Mouse (Mus musculus): Measurements from ENCODE around the gene Anapc1. TPM values are rescaled to one million over a fixed set of nuclear protein-coding genes. Genes with fewer than 3 reads are reported as not detected.
"Not testable (repeated sequence)": the region's sequence is repeated elsewhere in the genome, so short reads cannot be mapped to it uniquely, and the experiment has no call there.

Gene Anapc1
- polyA plus RNA-seq, 1 experiment from 2014 or later = 69.8 TPM

DNA sequence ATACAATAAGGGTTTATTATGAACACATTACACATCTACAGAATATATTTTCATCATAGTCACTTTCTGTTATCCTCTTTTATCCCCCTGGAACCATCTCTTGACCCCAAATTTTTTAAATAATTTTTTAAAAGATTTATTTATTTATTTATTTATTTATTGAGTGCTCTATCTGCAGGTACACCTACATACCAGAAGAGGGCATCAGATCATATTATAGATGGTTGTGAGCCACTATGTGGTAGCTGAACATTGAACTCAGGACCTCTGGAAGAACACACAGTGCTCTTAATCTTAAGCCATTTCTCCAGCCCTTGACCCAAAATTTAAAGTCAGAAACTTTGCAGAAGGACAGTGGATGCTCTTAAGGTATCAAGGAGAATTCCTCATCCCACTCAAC lies 7.4 kb upstream of the Anapc1 start:
- Histone ChIP-seq H3K36me3 (no peaks in the 10 kb centered on the region), H3K4me3 (no peak overlapping the region), H3K27me3 (replicated peaks) (no peaks in the 10 kb centered on the region), H3K9me3 (no peaks in the 10 kb centered on the region), H3K4me1 (peaks cover 12% of the 10 kb centered on the region), H3K4me2 (replicated peaks) (no peak overlapping the region), H3K9ac (no peak overlapping the region), H3K27ac (no peak overlapping the region)
- no peak for ATAC-seq (ENCODE audit: low FRiP score, low read depth)

DNA sequence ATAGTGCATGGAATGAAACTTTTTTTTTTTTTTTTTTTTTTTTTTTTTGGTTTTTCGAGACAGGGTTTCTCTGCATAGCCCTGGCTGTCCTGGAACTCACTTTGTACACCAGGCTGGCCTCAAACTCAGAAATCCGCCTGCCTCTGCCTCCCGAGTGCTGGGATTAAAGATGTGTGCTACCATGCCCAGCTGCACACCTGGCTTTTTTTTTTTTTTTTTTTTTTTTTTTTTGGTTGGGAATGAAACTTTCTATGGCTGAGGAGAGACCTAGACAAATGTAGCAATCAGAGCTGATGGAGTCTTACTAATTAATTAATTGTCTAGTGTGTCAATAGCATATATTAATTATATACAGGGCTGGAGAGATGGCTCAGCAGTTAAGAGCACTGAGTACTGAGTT lies 6.6 kb upstream of the Anapc1 start:
- ATAC-seq (ENCODE audit: low FRiP score, low read depth); H3K4me2 ChIP-seq (replicated peaks); H3K4me1 ChIP-seq; H3K27ac ChIP-seq; H3K9me3 ChIP-seq; H3K9ac ChIP-seq; H3K36me3 ChIP-seq; H3K4me3 ChIP-seq; H3K27me3 ChIP-seq (replicated peaks): not testable (repeated sequence)
- WGBS = 83% methylated on average over 3 of the region's 3 CpGs

DNA sequence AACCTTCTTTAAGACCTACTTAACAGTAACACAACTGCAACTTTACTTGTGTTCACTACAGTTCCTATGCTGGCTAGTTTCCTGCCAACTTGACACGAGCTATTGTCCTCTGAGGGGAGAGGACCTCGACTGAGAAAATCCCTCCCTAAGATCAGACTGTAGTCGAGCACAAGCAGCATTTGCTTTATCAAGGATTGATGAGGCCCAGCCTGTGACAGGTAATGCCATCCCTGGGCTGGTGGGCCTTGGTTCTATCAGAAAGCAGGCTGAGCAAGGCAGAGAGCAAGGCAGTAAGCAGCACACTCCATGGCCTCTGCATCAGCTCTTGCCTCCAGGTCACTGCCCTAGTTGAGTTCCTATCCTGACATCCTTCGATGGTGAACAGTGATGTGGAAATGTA lies 6.0 kb upstream of the Anapc1 start:
- no peaks in the 10 kb centered on the region for H3K27me3 ChIP-seq (replicated peaks)
- H3K4me1 ChIP-seq = peaks cover 4% of the 10 kb centered on the region; the same call in 1 of the 2 replicates
- H3K9me3 ChIP-seq = no peaks in the 10 kb centered on the region
- no peak overlapping the region for H3K4me3 ChIP-seq
- H3K36me3 ChIP-seq = no peaks in the 10 kb centered on the region
- no peak overlapping the region for H3K4me2 ChIP-seq (replicated peaks)
- no peak overlapping the region for H3K9ac ChIP-seq
- ATAC-seq (ENCODE audit: low FRiP score, low read depth) = no peak
- 74% methylated on average over 4 of the region's 4 CpGs for WGBS
- no peak overlapping the region for H3K27ac ChIP-seq

DNA sequence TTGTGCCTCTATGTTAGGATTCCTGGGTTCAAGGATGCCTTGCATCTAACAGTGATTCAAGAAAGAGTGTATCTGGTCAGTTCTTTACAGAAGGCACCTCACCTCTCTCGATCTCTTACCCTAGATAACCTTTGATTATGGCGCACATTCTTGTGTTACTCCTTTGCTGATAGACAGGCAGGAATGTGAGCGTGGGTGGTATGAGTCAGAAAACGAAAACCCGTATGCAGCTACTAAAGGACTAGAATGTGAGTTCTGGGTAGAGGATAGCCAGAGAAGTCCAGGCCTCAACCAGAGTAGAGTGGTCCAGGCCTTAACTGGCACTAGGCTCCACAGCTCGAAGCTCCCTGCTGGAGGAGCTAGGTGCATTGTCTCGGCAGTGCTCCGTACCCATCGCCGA lies 5.6 kb upstream of the Anapc1 start:
- WGBS = 92% methylated on average over 10 of the region's 10 CpGs
- Histone ChIP-seq H3K27me3 (replicated peaks) (no peaks in the 10 kb centered on the region), H3K9me3 (no peaks in the 10 kb centered on the region), H3K27ac (no peak overlapping the region), H3K36me3 (no peaks in the 10 kb centered on the region), H3K9ac (no peak overlapping the region), H3K4me2 (replicated peaks) (no peak overlapping the region), H3K4me3 (no peak overlapping the region), H3K4me1 (0 out of 2 replicates have a peak, but pooled peaks cover 3% of the 10 kb centered on the region)
- no peak for ATAC-seq (ENCODE audit: low FRiP score, low read depth)

DNA sequence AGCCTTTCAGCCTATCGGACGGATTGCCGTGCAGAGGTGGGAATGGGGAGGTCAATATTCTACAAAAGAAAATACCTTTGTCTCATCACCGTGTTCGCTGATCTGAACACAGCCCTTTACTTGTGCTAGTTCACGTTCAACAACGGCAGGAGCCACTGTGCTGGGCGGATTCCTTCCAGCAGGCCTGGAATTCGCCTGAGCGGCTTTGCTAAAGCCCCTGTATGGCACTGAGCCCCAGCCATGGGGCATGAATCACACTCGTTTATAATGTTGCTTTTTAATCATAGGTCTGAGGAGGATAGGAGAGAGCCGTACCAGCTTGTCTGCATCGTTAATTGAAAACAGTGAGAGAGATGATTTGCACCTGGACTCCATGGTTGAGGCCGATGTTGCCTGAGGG lies 5.1 kb upstream of the Anapc1 start:
- ATAC-seq (ENCODE audit: low FRiP score, low read depth) = no peak
- no peaks in the 10 kb centered on the region for H3K27me3 ChIP-seq (replicated peaks)
- no peak overlapping the region for H3K27ac ChIP-seq
- 82% methylated on average over 14 of the region's 14 CpGs for WGBS
- no peaks in the 10 kb centered on the region for H3K36me3 ChIP-seq
- no peak overlapping the region for H3K4me2 ChIP-seq (replicated peaks)
- 0 out of 2 replicates have a peak, but pooled peaks cover 3% of the 10 kb centered on the region for H3K4me1 ChIP-seq
- H3K9ac ChIP-seq = no peak overlapping the region
- H3K9me3 ChIP-seq = no peaks in the 10 kb centered on the region
- H3K4me3 ChIP-seq = no peak overlapping the region

DNA sequence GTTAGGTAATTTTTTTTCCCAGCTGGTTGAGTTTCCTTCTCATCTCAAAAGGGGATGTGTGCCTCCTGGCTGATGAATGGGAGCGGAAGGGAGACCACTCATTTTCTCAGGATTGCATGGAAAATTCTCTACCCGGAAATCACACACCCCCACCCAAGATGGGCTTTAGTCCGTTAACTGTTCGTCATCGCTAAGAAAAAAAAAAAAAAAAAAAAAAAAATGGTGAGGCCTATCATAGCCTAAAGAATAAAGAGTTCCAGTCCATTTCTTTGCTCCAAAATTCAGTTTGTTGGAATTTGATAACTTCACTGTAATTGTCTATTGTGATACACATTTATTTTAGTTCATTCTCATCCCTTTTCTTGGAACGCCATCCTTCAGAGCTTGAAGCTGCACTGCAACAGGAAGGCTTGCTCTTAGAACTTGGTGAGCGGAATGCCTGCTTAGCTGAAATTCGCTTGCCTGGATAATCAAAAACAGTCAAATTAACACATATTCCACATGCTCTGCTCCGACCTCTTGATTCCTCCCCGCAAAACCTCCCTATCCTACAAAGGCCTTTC lies 448 bp upstream of the Anapc1 start:
- Histone ChIP-seq H3K36me3 (peaks cover 10% of the 10 kb centered on the region; the same call in 1 of the 2 replicates), H3K27me3 (replicated peaks) (no peaks in the 10 kb centered on the region), H3K9ac (peak overlapping the region; percentile 94), H3K4me2 (replicated peaks) (peak overlapping the region; percentile 71), H3K27ac (no peak overlapping the region), H3K4me1 (peaks cover 12% of the 10 kb centered on the region), H3K4me3 (peak overlapping the region; percentile 95), H3K9me3 (no peaks in the 10 kb centered on the region)
- ATAC-seq (ENCODE audit: low FRiP score, low read depth) = peak; percentile 79
- 48% methylated on average over 10 of the region's 10 CpGs for WGBS

DNA sequence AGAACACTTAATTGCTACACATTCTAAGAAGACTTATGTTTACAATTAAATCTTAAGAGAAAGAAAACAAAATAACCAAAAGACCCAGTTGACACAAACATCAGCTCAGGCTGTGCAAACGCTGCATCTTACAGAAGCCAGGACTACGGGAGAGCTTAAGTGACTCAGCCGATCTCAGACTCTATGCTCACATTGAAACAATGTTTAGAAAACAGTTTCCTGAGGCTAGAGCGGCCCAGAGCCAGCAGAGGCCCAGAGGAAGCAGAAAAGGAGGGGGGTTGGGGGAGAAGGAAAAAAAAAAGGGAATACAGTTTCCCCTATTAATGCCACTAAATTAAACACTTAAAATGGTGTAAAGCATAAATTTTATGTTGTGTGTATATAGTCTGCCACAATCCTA lies 6.5 kb downstream of the Anapc1 start:
- Histone ChIP-seq H3K27ac (no peak overlapping the region), H3K4me1 (peaks cover 1% of the 10 kb centered on the region; the same call in 1 of the 2 replicates), H3K36me3 (peaks cover 62% of the 10 kb centered on the region), H3K4me3 (no peak overlapping the region), H3K27me3 (replicated peaks) (no peaks in the 10 kb centered on the region), H3K9me3 (no peaks in the 10 kb centered on the region), H3K9ac (no peak overlapping the region), H3K4me2 (replicated peaks) (no peak overlapping the region)
- no peak for ATAC-seq (ENCODE audit: low FRiP score, low read depth)
- 80% methylated on average over 4 of the region's 4 CpGs for WGBS

DNA sequence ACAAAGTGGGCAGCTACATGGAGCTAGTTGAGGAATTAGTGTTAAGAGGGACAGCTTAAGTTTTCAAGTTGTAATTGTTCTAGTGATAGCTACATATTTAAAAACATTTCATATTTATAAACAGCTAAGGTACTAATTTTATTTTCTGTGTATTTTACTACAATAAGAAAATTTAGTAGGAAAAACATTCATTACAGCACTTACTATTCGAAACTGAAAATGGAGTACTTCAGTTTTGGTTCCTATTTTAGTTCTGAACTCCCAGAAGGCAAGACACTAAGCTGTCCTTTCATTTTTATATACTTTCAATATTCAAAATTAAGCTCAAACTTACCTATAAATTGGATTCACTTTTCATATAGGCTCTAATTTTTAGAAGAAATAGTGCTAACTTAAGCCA lies 66.6 kb downstream of the Anapc1 start:
- no peaks in the 10 kb centered on the region for H3K4me1 ChIP-seq
- peaks cover 83% of the 10 kb centered on the region for H3K36me3 ChIP-seq
- no peak overlapping the region for H3K9ac ChIP-seq
- H3K27me3 ChIP-seq (replicated peaks) = no peaks in the 10 kb centered on the region
- WGBS = 93% methylated on average over 1 of the region's 1 CpGs
- no peaks in the 10 kb centered on the region for H3K9me3 ChIP-seq
- no peak overlapping the region for H3K27ac ChIP-seq
- H3K4me3 ChIP-seq = no peak overlapping the region
- ATAC-seq (ENCODE audit: low FRiP score, low read depth) = no peak
- no peak overlapping the region for H3K4me2 ChIP-seq (replicated peaks)

DNA sequence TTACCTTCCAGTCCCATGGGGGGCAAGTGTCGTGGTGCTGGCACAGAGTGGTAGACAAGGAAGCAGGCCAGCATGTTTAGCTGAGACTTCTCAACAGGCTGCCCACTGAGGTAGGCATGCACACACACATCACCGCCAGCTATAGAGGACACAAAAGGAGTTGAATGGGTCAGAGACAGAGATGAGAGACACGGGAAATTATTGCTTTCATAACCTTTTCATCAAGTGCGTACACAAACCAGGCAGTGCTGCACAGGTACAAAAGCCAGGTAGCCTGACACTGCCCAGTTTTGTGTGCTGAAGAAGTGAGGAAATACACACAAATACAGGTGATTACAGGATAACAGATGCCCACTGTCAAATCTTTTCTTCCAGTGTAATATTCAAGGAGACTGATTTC lies 71.8 kb downstream of the Anapc1 start:
- Histone ChIP-seq H3K27me3 (replicated peaks) (no peaks in the 10 kb centered on the region), H3K4me3 (no peak overlapping the region), H3K4me2 (replicated peaks) (no peak overlapping the region), H3K9me3 (no peaks in the 10 kb centered on the region), H3K9ac (no peak overlapping the region), H3K36me3 (peaks cover 88% of the 10 kb centered on the region), H3K4me1 (no peaks in the 10 kb centered on the region), H3K27ac (no peak overlapping the region)
- WGBS = 93% methylated on average over 4 of the region's 4 CpGs
- ATAC-seq (ENCODE audit: low FRiP score, low read depth) = no peak

DNA sequence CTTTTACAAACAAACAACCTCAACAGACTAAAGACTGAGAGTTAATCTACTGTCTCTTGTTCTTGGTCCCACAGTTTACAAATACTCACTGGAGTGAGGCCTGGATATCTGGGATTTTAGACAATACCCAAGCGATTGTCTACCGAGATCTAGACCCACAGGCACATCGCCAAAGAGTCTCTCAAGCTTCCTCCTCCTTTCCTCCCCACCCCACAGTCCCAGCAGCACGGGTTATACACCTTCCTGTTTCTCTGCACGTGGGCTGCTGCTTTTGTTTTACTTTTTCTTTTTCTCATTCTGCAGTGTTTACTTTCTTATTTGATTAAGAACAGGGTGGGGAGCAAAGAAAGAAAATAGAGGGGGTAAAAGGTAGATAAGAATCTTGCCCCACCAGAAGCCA lies 73.8 kb downstream of the Anapc1 start:
- Histone ChIP-seq H3K4me3 (no peak overlapping the region), H3K4me2 (replicated peaks) (no peak overlapping the region), H3K4me1 (no peaks in the 10 kb centered on the region), H3K9me3 (no peaks in the 10 kb centered on the region), H3K36me3 (peaks cover 81% of the 10 kb centered on the region), H3K27me3 (replicated peaks) (no peaks in the 10 kb centered on the region), H3K27ac (no peak overlapping the region), H3K9ac (no peak overlapping the region)
- 84% methylated on average over 5 of the region's 5 CpGs for WGBS
- ATAC-seq (ENCODE audit: low FRiP score, low read depth) = no peak

DNA sequence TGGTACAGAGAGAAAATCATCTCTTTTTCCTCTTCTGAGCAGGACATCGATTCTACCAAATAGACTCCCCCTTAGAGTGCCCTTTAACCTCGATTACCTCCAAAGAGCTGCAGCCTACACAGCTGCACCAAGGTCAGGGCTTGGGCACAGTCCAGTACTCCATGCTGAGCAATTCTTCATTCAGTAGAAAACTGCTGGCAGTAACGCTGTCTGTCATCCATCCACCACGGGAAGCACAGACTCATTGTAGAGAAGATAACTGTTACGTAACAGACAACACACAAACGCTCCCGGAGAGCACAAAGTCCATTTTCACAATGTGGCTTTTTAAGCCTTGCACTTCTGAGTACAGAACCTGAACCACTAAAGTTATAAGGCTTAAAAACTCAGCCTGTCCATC lies 74.9 kb downstream of the Anapc1 start:
- Histone ChIP-seq H3K4me2 (replicated peaks) (no peak overlapping the region), H3K9ac (no peak overlapping the region), H3K4me1 (no peaks in the 10 kb centered on the region), H3K9me3 (no peaks in the 10 kb centered on the region), H3K27me3 (replicated peaks) (no peaks in the 10 kb centered on the region), H3K4me3 (no peak overlapping the region), H3K36me3 (peaks cover 71% of the 10 kb centered on the region), H3K27ac (no peak overlapping the region)
- ATAC-seq (ENCODE audit: low FRiP score, low read depth) = no peak
- WGBS = 92% methylated on average over 7 of the region's 7 CpGs

DNA sequence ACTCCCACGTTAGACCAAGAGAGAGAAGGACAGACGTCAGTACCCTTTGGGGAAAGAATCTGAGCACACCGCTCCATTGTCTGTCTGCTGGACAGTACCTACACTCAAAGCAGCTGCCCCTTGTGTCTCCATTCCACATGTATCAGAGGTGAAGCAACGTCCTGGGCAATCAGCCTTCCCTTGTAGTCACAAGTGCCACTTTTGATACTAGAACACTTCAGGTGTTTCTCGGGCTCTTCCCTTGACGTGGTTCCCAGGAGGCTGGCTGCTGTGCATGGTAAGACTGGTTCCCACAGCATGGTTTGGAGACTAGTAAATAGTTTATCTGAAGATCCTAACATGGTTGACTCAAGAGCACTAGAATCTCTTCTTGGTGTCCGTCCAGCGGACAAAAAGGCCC lies 76.0 kb downstream of the Anapc1 start:
- no peak for ATAC-seq (ENCODE audit: low FRiP score, low read depth)
- Histone ChIP-seq H3K4me2 (replicated peaks) (no peak overlapping the region), H3K9me3 (no peaks in the 10 kb centered on the region), H3K36me3 (peaks cover 62% of the 10 kb centered on the region), H3K4me3 (no peak overlapping the region), H3K27me3 (replicated peaks) (no peaks in the 10 kb centered on the region), H3K4me1 (no peaks in the 10 kb centered on the region), H3K9ac (no peak overlapping the region), H3K27ac (no peak overlapping the region)
- WGBS = 95% methylated on average over 8 of the region's 8 CpGs

DNA sequence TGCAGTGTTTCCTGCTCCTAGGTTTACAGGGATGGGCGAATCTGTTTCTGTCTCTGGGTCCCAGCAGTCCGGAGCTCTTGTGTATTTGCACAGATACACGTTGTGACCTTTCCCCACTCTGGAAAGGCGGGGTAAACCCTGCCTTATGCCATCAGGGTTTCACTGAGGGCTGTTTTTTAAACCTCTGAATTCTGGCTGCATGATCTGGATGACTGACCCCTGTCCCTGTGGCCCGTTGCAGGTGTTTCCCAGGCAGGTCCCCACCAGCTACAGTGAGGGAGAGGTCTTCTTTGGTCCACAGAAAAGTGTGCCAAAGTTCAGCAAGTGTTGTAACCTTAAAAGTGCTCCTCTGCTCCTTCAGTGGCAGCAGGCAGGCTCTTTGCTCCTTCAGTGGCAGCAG lies 77.9 kb downstream of the Anapc1 start:
- Histone ChIP-seq H3K27ac (no peak overlapping the region), H3K27me3 (replicated peaks) (no peaks in the 10 kb centered on the region), H3K4me1 (no peaks in the 10 kb centered on the region), H3K9me3 (no peaks in the 10 kb centered on the region), H3K4me2 (replicated peaks) (no peak overlapping the region), H3K9ac (no peak overlapping the region), H3K36me3 (peaks cover 46% of the 10 kb centered on the region), H3K4me3 (no peak overlapping the region)
- ATAC-seq (ENCODE audit: low FRiP score, low read depth) = no peak
- 81% methylated on average over 5 of the region's 5 CpGs for WGBS

Data from neural tube, embryonic 12.5 days (tissue).